Mouse (Mus musculus) stomach, postnatal 0 days (tissue): ENCODE measurements around the gene Tm7sf3. TPM values are rescaled to one million over a fixed set of nuclear protein-coding genes. Genes with fewer than 3 reads are reported as not detected.

Experiments used
- ATAC-seq: fragments of 200-750 bp; cut with Nextera tagmentation; 2 replicates; pipeline ENCODE4 v1.8.0; 2017; ENCODE audit not compliant: low FRiP score, low TSS enrichment
- DNase-seq: peaks from one replicate; pipeline ENCODE4 v3.0.0-alpha.2; 2016; ENCODE audit warnings: low spot score
- H3K27ac ChIP-seq: fragments of 300-500 bp; sonication (generic); replicated peaks from 2 replicates; pipeline ENCODE4 v1.5.1; 2014; ENCODE audit warnings: mild to moderate bottlenecking, control low read depth
- H3K27me3 ChIP-seq: fragments of 300-500 bp; sonication (generic); 2 replicates; pipeline ENCODE4 v1.6.1; 2014; ENCODE audit warnings: low read length; ENCODE audit not compliant: control insufficient read depth, insufficient read depth
- H3K36me3 ChIP-seq: fragments of 300-500 bp; sonication (generic); 2 replicates; pipeline ENCODE4 v1.6.1; 2014; ENCODE audit warnings: low read length, mixed read lengths; ENCODE audit not compliant: control insufficient read depth, insufficient read depth
- H3K4me1 ChIP-seq: fragments of 300-500 bp; sonication (generic); replicated peaks from 2 replicates; pipeline ENCODE4 v1.6.1; 2014; ENCODE audit warnings: antibody characterized with exemption; ENCODE audit not compliant: control insufficient read depth, insufficient read depth
- H3K4me2 ChIP-seq: fragments of 300-500 bp; sonication (generic); replicated peaks from 2 replicates; pipeline ENCODE4 v1.6.1; 2014; ENCODE audit warnings: low read depth, mild to moderate bottlenecking, control low read depth, moderate library complexity
- H3K4me3 ChIP-seq: fragments of 300-500 bp; sonication (generic); 2 replicates; pipeline ENCODE4 v1.5.1; 2014; ENCODE audit warnings: low read depth, low read length, control low read depth
- H3K9ac ChIP-seq: fragments of 300-500 bp; sonication (generic); 2 replicates; pipeline ENCODE4 v1.6.1; 2014; ENCODE audit warnings: mild to moderate bottlenecking, low read length, control low read depth, mixed read lengths
- H3K9me3 ChIP-seq: fragments of 300-500 bp; sonication (generic); 2 replicates; pipeline ENCODE4 v1.6.1; 2016; ENCODE audit warnings: low read length; ENCODE audit not compliant: control insufficient read depth
- CTCF ChIP-seq: IDR thresholded peaks from 2 replicates; pipeline ENCODE4 v1.5.1; 2016; ENCODE audit warnings: antibody characterized with exemption, low read depth, mild to moderate bottlenecking, moderate library complexity
- EP300 ChIP-seq: optimal IDR thresholded peaks from 2 replicates; pipeline ENCODE3; 2016; ENCODE audit warnings: antibody characterized with exemption
- WGBS: fragments of 180-500 bp; shearing (Covaris S2); extraction: QIAGEN DNeasy Blood & Tissue Kit; methylation state at CpG from one replicate; pipeline ENCODE4 v1.1.7; 2014; 5-methylcytosine and 5-hydroxymethylcytosine counted together
- polyA plus RNA-seq: library from polyadenylated mRNA; unstranded; fragments of >200 nt; fragmentation: Nextera tagmentation; extraction: Ambion mirVana; gene quantifications from 2 replicates; pipeline ENCODE4 v1.2.1, GENCODE M21; 2015

Tm7sf3 gene
- polyA plus RNA-seq: 21.9 and 24.5 TPM in 2 replicates

DNA sequence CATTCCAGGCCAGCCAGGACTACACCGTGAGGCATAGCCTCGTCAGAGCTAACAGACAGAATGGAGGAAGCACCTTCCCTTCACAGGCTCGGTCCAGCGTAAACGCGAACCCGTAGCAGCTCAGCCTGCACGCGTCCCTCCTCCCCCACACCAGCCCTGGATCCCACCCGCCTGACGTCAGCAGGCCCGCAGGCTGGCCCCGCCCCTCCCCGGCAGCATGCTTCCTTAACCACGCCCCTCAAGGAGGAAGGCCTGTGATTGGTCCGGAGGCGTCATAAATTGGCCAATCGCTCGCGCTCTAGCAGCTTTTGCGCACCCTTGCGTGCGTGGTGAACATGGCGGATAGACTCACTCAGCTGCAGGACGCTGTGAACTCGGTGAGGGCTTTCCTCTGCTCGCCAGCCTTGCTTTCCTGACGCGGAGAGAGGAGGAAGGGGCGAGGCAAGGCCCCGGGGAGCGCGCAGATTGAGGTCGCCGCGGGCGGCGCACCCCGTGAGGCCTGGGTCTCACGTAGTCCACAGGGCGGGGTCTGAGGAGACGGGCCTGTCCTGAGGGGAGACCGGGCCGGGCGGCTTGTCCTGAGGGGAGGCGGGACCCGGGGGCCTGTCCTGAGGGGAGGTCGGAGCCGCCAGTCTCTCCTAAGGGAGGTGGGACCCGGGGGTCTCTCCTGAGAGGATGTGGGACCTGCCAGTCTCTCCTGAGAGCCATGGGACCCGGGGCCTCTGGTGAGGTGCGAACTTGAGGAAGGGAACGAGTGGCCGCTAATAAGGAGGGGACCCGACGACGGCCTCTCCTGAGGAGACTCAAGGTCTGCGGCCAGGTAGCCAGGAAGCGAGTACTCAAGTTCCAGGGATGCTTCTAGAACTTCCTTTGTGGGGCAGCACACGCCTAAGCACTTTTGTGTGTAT lies at the start of gene Tm7sf3, which contains the start of gene Med21:
TSS of gene Tm7sf3 (minus strand) at position 549 of the 908 bp plus-strand sequence.
TSS of gene Med21 (plus strand) at position 272 of the 908 bp plus-strand sequence.
- H3K36me3 ChIP-seq: no peaks in the 10 kb centered on the region
- H3K4me1 ChIP-seq: no peaks in the 10 kb centered on the region
- peak; percentile 98 for DNase-seq
- peak within 1 kb of the TSS; percentile 82 for H3K4me3 ChIP-seq
- H3K9me3 ChIP-seq: no peaks in the 10 kb centered on the region
- WGBS: under 1% methylated on average over 58 of the region's 60 CpGs
- H3K9ac ChIP-seq: peak within 1 kb of the TSS; percentile 89
- peak; percentile 97 for ATAC-seq
- H3K27ac ChIP-seq: peak within 1 kb of the TSS; percentile 94
- peak within 1 kb of the TSS; percentile 89 for H3K4me2 ChIP-seq
- TF ChIP-seq EP300 (no peak), CTCF (peak; percentile 61)
- H3K27me3 ChIP-seq: no peaks in the 10 kb centered on the region

DNA sequence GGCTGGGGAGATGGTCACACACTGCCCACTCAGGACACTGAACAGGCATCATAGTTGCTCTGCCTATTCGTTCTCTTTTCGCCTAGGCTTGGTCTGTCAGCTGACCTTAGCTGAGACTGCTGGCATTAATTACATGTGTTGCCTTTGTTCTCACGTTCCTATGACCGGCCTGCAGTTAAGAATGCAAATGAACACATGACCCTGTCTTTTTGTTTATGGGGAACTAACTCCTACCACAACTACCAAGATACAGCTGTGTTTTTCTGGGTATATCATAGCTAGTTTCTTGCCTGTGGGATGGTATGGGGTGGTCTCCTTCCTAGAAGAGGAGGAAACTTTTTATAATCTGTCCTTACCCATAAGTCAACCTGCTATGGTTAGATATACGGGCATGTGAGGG lies 46.2 kb upstream of the Tm7sf3 start:
- Histone ChIP-seq H3K9ac (no peak overlapping the region), H3K27me3 (no peaks in the 10 kb centered on the region), H3K4me2 (no peak overlapping the region), H3K9me3 (no peaks in the 10 kb centered on the region), H3K27ac (no peak overlapping the region), H3K4me3 (no peak overlapping the region), H3K4me1 (no peaks in the 10 kb centered on the region), H3K36me3 (no peaks in the 10 kb centered on the region)
- no peak for ATAC-seq
- 88% methylated on average over 5 of the region's 5 CpGs for WGBS
- no peak for DNase-seq
- TF ChIP-seq EP300: no peak

DNA sequence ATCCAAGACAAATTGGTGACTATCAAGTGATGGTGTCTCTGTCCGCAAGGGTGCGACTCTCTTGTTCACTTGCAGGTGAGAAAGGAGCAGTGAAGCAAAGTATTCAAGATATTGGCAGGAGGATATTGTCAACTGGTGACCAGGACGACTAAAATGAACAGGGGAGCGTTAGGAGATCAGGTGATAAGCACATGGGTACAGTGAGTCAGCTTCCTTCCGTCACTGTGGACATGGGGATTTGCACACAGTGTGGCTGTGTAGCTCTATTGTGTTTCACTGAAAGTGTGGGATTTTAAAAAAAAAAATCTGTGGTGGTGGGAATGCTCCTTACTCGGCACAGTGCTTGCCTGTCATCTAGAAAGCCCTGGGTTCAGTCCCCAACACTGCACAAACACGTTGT lies 45.4 kb upstream of the Tm7sf3 start:
- ATAC-seq (no peak), DNase-seq (no peak)
- TF ChIP-seq EP300 (no peak), CTCF (no peak)
- Histone ChIP-seq H3K9me3 (no peaks in the 10 kb centered on the region), H3K36me3 (no peaks in the 10 kb centered on the region), H3K27ac (no peak overlapping the region), H3K9ac (no peak overlapping the region), H3K4me2 (no peak overlapping the region), H3K4me1 (no peaks in the 10 kb centered on the region), H3K27me3 (no peaks in the 10 kb centered on the region), H3K4me3 (no peak overlapping the region)
- WGBS: 84% methylated on average over 7 of the region's 7 CpGs

DNA sequence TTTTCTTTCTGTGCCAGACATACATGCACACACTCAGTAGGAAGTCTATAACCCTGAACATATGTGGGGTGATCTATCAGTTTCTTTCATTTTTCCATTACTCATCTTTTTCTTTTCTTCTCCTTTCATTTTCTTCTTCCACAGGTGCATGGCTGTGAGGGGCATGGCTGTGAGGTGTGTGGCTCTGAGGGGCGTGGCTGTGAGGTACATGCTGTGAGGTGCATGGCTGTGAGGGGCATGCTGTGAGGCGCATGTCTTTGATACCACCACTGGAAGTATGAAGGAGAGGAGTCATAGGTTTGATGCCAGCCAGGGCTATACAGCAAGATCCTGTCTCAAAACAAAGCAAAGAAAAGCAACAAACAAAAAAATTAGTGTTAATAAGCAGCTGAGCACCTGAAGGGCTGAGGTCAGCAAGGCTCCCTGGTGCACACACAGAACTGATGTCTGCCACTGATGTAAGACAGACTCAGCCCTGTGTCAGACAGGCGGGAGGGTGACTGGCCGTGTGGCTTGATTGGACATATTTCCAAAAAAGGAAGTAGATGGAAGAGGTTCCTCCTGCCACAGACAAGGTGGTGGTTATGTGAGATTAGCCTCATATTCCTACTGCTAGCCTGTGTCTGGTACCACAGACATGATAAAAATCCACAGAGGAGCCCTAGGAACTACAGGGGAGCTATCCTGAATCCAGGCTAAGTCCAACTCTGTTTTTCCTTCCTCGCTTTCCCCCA lies 44.0 kb upstream of the Tm7sf3 start:
- Histone ChIP-seq H3K36me3 (no peaks in the 10 kb centered on the region), H3K4me1 (no peaks in the 10 kb centered on the region), H3K4me3 (no peak overlapping the region), H3K9ac (no peak overlapping the region), H3K9me3 (no peaks in the 10 kb centered on the region), H3K27me3 (no peaks in the 10 kb centered on the region), H3K27ac (no peak overlapping the region), H3K4me2 (no peak overlapping the region)
- TF ChIP-seq CTCF (no peak), EP300 (no peak)
- WGBS: 57% methylated on average over 5 of the region's 5 CpGs
- ATAC-seq: peak; percentile 68; the same call in 1 of the 2 replicates
- no peak for DNase-seq

DNA sequence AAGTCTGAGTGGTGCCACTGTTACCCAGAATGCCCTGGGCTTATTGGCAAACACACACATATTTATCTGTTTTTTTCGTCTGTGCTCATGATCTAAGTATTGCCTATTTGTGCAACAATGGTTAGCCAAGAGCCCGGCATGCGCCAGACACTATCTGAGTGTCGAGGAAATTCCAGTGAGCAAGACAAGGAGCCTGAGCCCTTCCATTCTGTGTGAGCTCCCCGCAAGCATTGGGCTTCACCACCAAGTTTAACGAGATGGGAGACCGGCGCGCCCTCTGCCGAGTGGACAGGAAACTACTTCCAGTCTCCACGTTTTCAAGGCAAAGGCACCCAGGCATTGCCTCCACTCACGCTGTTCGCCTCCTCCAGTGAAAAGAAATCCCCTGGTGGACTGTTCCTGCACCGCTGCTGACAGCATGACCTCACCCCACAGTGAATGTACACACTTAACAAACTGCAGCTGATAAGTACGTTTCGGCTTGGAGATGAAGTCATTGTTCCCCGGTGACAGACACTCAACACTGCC lies 43.2 kb upstream of the Tm7sf3 start:
- H3K36me3 ChIP-seq: no peaks in the 10 kb centered on the region
- H3K9me3 ChIP-seq: no peaks in the 10 kb centered on the region
- H3K4me2 ChIP-seq: no peak overlapping the region
- no peak overlapping the region for H3K4me3 ChIP-seq
- no peak overlapping the region for H3K9ac ChIP-seq
- no peaks in the 10 kb centered on the region for H3K27me3 ChIP-seq
- peak; percentile 82 for DNase-seq
- 53% methylated on average over 17 of the region's 17 CpGs for WGBS
- no peaks in the 10 kb centered on the region for H3K4me1 ChIP-seq
- TF ChIP-seq CTCF: peak; percentile 64
- TF ChIP-seq EP300: no peak
- peak; percentile 96 for ATAC-seq
- H3K27ac ChIP-seq: no peak overlapping the region
